Mouse (Mus musculus) megakaryocyte-erythroid progenitor cell, adult 5-6 weeks (primary cell): Measurements from ENCODE around the gene Tmem42. TPM values are rescaled to one million over a fixed set of nuclear protein-coding genes. Genes with fewer than 3 reads are reported as not detected.

Experiments used
- ATAC-seq: replicated peaks from 2 replicates; pipeline ENCODE4 v1.8.0; 2016; ENCODE audit warnings: mild to moderate bottlenecking, inconsistent platforms; ENCODE audit not compliant: severe bottlenecking, poor library complexity, low FRiP score, low TSS enrichment
- total RNA-seq, 2 experiments: library from RNA; stranded (forward) in 1 of 2; stranded (reverse) in 1 of 2; fragments of 200-1000, 215-1000 nt in 1 of 2; fragments of >200 nt in 1 of 2; fragmentation: Nextera tagmentation in 1 of 2; gene quantifications; 2 replicates each; pipeline ENCODE4 v1.2.3; 2014 to 2017

Gene Tmem42
- total RNA-seq (2014; fragmentation: Nextera tagmentation) (4.0 and 16.1 TPM in 2 replicates), total RNA-seq (2017) (5.4 and 9.2 TPM in 2 replicates)

DNA sequence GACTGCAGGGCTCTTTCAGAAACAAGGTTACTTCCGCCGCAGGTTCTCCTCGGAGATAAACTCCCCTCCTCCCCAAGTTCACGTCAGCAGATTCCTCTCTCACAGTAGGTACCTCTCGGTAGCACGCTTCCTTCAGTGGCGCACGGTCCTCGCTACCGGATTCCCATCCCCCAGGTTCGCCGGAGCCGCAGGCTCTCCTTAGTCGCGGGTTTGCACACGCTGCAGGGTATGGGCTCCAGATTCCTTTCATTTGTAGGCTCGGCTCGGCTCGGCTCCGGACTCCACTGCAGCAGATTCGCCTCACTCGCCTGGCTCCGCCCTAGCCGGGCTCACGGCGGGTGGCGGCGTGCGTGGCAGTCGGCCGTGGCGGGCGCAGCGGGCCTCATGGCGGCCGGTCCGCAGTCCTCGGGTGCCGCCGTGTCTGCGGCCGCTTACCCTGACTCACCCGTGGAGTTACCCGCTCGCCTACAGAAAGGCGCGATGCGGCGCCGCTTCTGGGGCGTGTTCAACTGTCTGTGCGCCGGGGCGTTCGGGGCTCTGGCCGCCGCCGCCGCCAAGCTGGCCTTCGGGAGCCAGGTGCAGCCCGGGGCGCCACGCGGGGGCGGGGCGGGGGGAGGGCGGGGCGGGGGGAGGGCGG is at the start of gene Tmem42:
Gene Tmem42 (plus strand): TSS at position 332 of the 637 bp plus-strand sequence.
- peak; percentile 88 for ATAC-seq

DNA sequence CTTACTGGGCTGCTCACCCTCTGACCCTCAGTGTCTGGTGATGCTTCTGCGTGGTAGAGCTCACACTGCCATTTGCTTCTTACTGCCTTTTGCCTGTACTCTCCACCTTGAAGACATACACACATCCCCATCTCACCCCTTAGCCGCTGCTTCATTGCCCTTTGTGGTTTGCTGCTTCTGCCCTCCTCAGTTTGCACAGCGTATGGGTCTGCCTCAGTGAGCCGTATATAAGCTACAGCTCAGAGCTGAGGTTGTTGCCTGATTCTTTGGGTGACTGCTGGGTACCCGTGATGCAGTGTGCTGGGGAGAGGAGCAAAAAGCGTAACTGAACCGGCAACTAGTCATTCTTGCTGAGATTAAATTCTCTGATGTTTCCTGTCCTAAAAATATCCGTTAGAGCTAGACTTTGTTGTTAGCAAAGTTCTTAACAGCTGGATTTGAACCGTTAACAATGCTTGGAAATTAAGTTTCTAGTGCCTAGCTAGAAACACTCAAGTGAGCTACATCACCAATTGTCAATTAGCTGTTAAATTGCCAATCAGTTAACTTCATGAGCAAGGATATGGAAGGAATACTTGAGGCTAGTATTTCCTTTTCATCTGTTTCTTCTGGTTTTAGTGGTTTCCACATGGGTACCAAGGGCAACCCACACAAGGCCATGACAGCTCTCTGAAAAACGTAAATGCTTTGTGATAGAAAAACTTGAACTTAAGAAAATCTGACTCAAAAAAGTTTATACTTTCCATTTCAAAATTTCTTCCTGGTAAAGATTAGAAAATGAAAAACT is 22.5 kb upstream of the Tmem42 start:
- ATAC-seq: no peak

DNA sequence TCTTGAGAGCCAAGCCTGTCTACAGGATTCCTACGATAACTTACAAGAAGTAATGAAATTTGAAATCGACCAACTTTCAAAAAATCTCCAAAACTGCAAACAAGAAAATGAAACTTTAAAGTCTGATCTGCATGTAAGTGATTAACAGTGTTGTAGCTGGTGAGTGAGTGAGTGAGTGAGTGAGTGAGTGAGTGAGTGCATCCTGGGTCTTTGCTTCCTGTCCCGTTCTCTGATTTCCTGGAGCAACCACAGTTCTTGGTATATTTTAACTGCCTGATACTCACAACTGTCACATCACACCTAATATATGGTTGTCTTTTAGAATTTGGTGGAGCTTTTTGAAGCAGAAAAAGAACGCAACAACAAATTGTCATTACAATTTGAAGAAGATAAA is 21.9 kb upstream of the Tmem42 start:
- ATAC-seq: no peak

DNA sequence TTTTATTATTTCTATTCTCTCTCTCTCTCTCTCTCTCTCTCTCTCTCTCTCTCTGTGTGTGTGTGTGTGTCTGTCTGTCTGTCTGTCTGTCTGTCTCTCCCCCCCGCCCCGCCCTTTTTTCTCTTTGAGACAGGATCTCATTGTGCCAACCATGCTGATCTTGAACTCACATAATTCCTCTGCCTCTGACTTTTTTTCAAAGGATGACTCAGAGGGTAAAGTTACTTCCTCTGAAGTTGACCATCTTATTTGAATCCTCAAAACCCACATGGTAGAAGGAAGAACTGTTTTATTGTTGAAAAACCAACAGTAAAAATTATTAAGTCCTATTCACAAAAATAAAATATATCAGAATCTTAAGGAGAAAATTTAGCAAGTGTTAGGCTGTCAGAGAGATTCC is 16.4 kb upstream of the Tmem42 start:
- ATAC-seq: no peak

DNA sequence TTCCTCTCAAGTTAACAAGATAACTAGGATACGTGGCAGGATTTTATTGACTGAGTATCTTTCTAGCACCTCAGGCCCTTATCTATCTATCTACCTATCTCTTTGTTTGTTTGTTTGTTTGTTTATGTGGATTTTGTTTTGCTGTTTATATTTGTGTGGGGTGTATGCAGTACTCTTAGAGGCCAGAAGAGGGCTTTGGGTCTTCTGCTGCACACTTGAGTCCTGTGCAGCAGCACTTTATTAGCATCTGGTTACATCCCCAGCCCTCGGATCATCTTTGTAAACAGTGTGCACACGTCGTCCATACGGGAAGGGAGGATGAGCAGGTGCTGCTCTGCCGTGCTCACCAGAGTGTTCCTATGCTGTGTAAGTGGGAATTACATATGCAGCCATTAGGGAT is 15.1 kb upstream of the Tmem42 start:
- peak; percentile 46; the same call in 1 of the 2 replicates for ATAC-seq

DNA sequence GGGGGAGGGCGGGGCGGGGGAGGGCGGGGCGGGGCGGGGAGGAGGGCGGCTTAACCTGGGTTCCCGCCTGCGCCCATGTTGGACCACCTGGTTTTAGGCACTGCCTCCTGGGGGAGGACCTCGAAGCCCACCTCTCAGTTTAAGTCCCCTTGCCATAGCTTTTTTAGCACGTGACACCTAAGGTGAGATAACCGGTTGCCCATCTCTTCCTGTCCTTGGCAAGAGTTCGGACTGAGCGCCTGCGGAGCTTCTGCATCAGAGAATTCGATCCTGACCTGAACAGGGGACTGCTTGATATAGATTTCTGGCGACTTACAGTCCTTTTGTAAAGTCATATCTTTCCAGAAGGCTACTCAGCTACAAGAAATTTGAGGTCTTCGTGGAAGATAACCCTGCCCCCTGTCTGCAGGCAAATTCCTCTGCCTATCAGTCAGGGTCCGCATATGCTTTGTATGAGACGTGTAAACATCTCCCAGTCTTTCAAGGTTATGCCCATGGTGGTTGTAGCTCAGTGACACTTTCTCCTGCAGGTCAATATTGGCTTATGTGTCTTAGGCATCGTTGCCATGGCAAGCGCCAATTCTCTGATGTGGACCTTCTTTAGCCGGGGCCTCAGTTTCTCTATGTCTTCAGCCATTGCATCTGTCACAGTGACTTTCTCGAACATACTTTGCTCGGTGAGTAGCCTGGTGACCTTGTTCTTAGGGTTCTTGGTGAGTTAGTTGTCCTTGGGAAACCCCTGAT is 682 bp downstream of the Tmem42 start:
- ATAC-seq: peak; percentile 44

DNA sequence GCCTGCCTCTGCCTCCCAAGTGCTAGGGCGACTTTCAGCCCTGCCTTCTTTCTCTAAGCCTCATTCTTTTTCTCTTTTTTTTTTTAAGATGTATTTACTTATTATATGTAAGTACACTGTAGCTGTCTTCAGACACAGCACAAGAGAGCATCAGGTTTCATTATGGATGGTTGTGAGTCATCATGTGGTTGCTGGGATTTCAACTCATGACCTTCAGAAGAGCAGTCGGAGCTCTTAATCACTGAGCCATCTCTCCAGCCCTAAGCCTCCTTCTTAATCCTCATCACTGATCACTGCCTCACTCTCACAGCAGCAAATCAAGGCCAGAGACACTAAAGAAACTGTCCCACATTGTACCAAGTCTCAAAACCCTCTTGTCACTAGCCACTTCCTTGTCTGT is 3.1 kb downstream of the Tmem42 start:
- no peak for ATAC-seq

DNA sequence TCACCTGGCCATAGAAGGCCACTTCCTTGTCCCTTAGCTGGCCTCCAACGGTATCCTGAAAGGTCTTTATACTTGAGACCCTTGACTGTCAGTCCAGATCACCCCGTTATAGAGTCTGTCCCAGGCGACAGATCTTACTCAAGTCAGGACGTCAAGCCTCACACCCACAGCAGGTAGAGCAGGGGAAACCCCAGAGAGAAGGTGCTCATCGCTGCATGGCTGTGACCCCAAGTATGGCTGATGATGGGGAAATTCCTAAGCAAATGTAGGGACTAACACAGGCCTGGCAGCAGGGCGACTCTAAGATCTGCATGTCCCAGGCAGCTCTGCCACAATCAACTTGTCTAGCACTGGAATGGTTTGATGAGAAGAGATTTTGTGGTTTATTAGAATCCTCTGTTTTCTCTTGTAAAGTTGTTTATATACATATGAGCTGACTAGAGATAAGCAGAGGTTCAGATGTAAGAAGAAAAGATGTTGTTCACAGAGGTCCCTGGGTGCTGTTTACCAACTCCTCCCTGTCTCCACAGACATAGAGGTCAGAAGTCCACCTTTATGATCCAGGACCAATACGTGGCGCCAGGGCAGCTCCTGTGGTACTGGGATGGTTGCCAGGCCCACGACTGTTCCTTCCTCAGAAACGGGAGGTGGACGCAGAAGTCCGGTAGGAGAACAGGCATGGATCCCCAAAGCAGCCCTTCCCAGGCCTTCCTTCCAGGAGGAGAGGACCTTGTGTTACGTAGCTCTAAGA is 10.5 kb downstream of the Tmem42 start:
- ATAC-seq: no peak

DNA sequence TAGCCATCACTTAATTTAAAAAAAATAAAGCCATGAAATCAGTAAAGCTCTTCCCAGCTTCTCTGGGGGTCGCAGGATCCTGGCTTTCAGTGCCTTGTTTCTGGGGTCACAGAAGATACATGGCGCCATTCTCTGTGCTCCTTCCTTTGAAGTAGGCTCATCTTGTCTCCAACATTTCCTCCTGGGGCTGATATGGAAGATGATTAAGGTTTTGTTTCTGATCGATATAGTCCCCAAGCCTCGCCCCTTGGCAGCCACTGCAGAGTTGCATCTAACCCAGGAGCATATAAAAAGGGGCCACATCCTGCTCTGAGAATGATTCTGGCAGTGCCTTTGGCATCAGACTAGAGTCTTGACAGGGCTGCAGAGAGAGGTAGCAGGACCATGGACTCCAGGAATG is 13.3 kb downstream of the Tmem42 start, which contains the start of gene Tgm4:
Gene Tgm4 (plus strand): TSS at position 301 of the 400 bp plus-strand sequence.
- ATAC-seq: no peak

DNA sequence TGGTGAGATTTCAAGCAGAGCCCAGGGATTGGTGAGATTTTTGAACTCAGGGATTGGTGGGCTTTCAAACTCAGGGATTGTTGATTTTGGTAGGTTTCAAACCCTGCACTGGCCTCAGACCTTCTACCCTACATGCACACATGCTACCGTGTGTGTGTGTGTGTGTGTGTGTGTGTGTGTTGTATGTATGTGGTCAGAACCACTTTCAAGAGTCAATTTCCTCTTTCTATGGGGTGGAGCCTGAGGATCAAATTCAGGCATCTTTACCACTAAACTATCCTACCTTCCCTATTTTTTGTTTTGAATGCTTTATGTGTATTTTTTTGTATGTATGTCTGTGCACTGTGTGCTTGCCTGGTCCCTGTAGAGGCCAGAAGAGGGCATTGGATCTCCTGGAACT is 26.5 kb downstream of the Tmem42 start:
- ATAC-seq: no peak

DNA sequence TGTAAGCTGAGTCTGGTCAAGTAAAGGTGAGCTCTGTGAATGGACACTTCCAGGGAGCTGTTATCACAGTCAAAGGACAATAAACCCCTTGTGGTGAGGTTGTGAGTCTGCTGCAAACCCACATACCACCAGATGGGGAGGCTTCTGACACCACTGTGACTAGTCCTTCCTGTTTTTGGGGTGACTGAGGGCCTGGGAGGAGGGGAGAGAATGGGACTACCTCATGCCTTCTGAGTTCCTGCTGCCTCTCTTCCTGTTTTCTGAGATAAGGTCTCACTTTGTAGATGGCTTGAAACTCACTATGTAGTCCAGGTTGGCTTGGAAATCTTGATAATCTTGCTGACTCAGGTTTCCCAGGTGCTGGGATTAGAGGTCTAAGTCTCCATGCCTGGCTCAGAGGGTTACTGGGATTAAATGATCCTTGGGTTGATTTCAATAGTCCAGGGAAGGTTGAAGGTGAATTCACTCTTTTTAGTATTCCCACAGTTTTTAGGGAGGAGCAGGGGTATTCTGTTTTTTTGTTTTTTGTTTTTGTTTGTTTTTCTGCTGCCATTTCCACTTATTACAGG is 37.7 kb downstream of the Tmem42 start:
- peak; percentile 65 for ATAC-seq

DNA sequence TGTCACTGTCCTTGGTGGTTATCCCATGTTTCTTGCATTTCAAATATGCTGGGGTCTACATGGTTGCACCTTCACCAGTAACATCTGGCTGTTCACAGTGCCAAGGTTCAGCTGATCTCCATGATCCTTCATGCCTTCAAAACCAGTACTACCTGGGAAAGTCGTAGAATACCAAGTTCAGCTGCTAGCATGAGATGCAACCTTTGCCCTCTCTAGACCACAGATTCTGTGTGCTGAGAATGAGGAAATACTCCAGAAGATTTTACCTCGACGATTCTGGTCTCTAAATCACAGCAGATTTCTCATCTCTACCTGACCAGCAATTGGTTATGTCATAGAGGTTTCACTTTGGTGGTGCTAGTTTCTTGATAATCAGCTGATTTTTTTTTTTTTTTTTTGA is 39.0 kb downstream of the Tmem42 start:
- no peak for ATAC-seq

Other genes with a start within 250 kb of the Tmem42 start
- gene Tcaim, start 215.8 kb upstream of the Tmem42 start, total RNA-seq (2014; fragmentation: Nextera tagmentation): 5.8 and 5.9 TPM in 2 replicates
- gene Tcaim, start 215.8 kb upstream of the Tmem42 start, total RNA-seq (2017): 5.1 and 16.0 TPM in 2 replicates
- gene Gm35549, start 177.3 kb upstream of the Tmem42 start, total RNA-seq (2014; fragmentation: Nextera tagmentation): not detected in 2 replicates
- gene Gm35549, start 177.3 kb upstream of the Tmem42 start, total RNA-seq (2017): not detected in 2 replicates
- 54.2 and 64.7 TPM in 2 replicates for gene Zfp445, start 155.3 kb upstream of the Tmem42 start, total RNA-seq (2014; fragmentation: Nextera tagmentation)
- gene Zfp445, start 155.3 kb upstream of the Tmem42 start, total RNA-seq (2017): 50.1 and 93.1 TPM in 2 replicates
- gene Zkscan7, start 135.6 kb upstream of the Tmem42 start, total RNA-seq (2014; fragmentation: Nextera tagmentation): 2.2 and 3.2 TPM in 2 replicates
- 3.2 and 3.8 TPM in 2 replicates for gene Zkscan7, start 135.6 kb upstream of the Tmem42 start, total RNA-seq (2017)
- not detected in 2 replicates for gene Zfp105, start 98.3 kb upstream of the Tmem42 start, total RNA-seq (2014; fragmentation: Nextera tagmentation)
- gene Zfp105, start 98.3 kb upstream of the Tmem42 start, total RNA-seq (2017): not detected in 2 replicates
- 35.0 and 37.7 TPM in 2 replicates for gene 1110059G10Rik, start 70.3 kb upstream of the Tmem42 start, total RNA-seq (2014; fragmentation: Nextera tagmentation)
- gene 1110059G10Rik, start 70.3 kb upstream of the Tmem42 start, total RNA-seq (2017): 24.6 and 40.4 TPM in 2 replicates
- gene Kif15, start 70.3 kb upstream of the Tmem42 start, total RNA-seq (2014; fragmentation: Nextera tagmentation): 136 and 143 TPM in 2 replicates
- gene Kif15, start 70.3 kb upstream of the Tmem42 start, total RNA-seq (2017): 280 and 313 TPM in 2 replicates
- gene Tgm4, start 13.4 kb downstream of the Tmem42 start, total RNA-seq (2014; fragmentation: Nextera tagmentation): 0.62 TPM in 1 of 2 replicates, not detected in the other
- gene Tgm4, start 13.4 kb downstream of the Tmem42 start, total RNA-seq (2017): 0.42 and 1.4 TPM in 2 replicates
- 53.0 and 65.0 TPM in 2 replicates for gene Zdhhc3, start 91.9 kb downstream of the Tmem42 start, total RNA-seq (2014; fragmentation: Nextera tagmentation)
- gene Zdhhc3, start 91.9 kb downstream of the Tmem42 start, total RNA-seq (2017): 31.2 and 37.7 TPM in 2 replicates
- 104 and 111 TPM in 2 replicates for gene Exosc7, start 91.9 kb downstream of the Tmem42 start, total RNA-seq (2014; fragmentation: Nextera tagmentation)
- gene Exosc7, start 91.9 kb downstream of the Tmem42 start, total RNA-seq (2017): 108 and 123 TPM in 2 replicates
- not detected in 2 replicates for gene Clec3b, start 129.6 kb downstream of the Tmem42 start, total RNA-seq (2014; fragmentation: Nextera tagmentation)
- gene Clec3b, start 129.6 kb downstream of the Tmem42 start, total RNA-seq (2017): not detected in 2 replicates
- gene Cdcp1, start 194.7 kb downstream of the Tmem42 start, total RNA-seq (2014; fragmentation: Nextera tagmentation): 0.57 and 1.2 TPM in 2 replicates
- 0.38 and 0.72 TPM in 2 replicates for gene Cdcp1, start 194.7 kb downstream of the Tmem42 start, total RNA-seq (2017)
- gene Tmem158, start 239.4 kb downstream of the Tmem42 start, total RNA-seq (2014; fragmentation: Nextera tagmentation): 0.85 and 2.1 TPM in 2 replicates
- 4.3 TPM in 1 of 2 replicates, not detected in the other for gene Tmem158, start 239.4 kb downstream of the Tmem42 start, total RNA-seq (2017)